Mouse (Mus musculus): Measurements from ENCODE around the gene Atp1a4. TPM values are rescaled to one million over a fixed set of nuclear protein-coding genes. Genes with fewer than 3 reads are reported as not detected.

The Atp1a4 gene
- polyA plus RNA-seq, 1 experiment = 0.08 TPM

GRCm38 (mm10) chr1:172281522-172282254 lies 23.5 kb upstream of the Atp1a4 start:
- no peak for DNase-seq (ENCODE audit: low read depth)
- TF ChIP-seq CTCF (IDR thresholded peaks at IDR 0.05; ENCODE audit: borderline replicate concordance, extremely low read depth, insufficient read depth, insufficient read length) = no peak
- no peak for TF ChIP-seq POLR2A (IDR thresholded peaks at IDR 0.05; ENCODE audit: borderline replicate concordance, extremely low read depth, insufficient read depth, insufficient read length, poor library complexity, severe bottlenecking)

DNA sequence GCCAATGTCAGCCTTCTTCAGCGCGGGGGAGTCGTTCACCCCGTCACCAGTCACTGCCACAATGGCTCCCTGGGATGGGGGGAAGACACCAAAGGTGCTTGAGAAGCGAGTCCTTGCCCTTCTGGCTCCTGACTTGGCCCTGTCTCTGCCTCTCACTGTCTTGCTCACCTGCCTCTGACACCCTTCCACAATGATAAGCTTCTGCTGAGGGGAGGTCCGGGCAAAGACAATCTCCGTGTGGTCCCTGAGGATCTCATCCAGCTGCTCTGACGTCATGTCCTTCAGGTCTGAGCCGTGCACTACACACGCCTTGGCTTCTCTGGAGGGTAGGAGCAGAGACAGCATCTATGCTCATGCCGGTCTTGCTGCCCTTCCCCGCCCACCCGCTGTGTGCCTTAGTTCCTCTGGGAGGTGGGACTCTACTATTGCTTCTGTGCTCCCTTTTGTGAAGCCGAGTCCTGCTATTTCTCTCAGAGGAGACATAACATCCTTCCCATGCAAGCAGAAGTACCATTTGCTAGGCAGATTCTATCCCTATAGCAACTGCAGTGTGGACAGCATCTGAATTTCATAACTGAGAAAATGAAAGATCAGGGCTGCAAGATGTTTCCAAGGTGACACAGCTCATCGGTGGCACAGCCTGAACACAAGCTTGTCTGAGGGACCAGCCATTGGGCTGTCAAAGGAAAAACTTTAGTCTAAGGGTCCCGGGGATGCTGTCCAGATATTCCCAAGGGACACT lies 21.7 kb upstream of the Atp1a4 start:
- TF ChIP-seq CTCF (IDR thresholded peaks at IDR 0.05; ENCODE audit: borderline replicate concordance, extremely low read depth, insufficient read depth, insufficient read length) = no peak
- no peak for TF ChIP-seq POLR2A (IDR thresholded peaks at IDR 0.05; ENCODE audit: borderline replicate concordance, extremely low read depth, insufficient read depth, insufficient read length, poor library complexity, severe bottlenecking)

GRCm38 (mm10) chr1:172278328-172278727 lies 20.1 kb upstream of the Atp1a4 start:
- no peak for DNase-seq (ENCODE audit: low read depth)
- TF ChIP-seq POLR2A (IDR thresholded peaks at IDR 0.05; ENCODE audit: borderline replicate concordance, extremely low read depth, insufficient read depth, insufficient read length, poor library complexity, severe bottlenecking) = no peak
- no peak for TF ChIP-seq CTCF (IDR thresholded peaks at IDR 0.05; ENCODE audit: borderline replicate concordance, extremely low read depth, insufficient read depth, insufficient read length)

More for the DNA sequence above, 21.7 kb upstream of the Atp1a4 start:
- DNase-seq (ENCODE audit: low read depth) = no peak

- TF ChIP-seq POLR2A (IDR thresholded peaks at IDR 0.05; ENCODE audit: borderline replicate concordance, extremely low read depth, insufficient read depth, insufficient read length, poor library complexity, severe bottlenecking) (no peak), CTCF (IDR thresholded peaks at IDR 0.05; ENCODE audit: borderline replicate concordance, extremely low read depth, insufficient read depth, insufficient read length) (no peak)
- DNase-seq (ENCODE audit: low read depth) = no peak
Measured at GRCm38 (mm10) chr1:172277172-172277571, 19.0 kb upstream of the Atp1a4 start.

GRCm38 (mm10) chr1:172274547-172274946 lies 16.3 kb upstream of the Atp1a4 start:
- TF ChIP-seq POLR2A (IDR thresholded peaks at IDR 0.05; ENCODE audit: borderline replicate concordance, extremely low read depth, insufficient read depth, insufficient read length, poor library complexity, severe bottlenecking) (no peak), CTCF (IDR thresholded peaks at IDR 0.05; ENCODE audit: borderline replicate concordance, extremely low read depth, insufficient read depth, insufficient read length) (no peak)
- no peak for DNase-seq (ENCODE audit: low read depth)

GRCm38 (mm10) chr1:172274116-172274515 lies 15.9 kb upstream of the Atp1a4 start:
- TF ChIP-seq POLR2A (IDR thresholded peaks at IDR 0.05; ENCODE audit: borderline replicate concordance, extremely low read depth, insufficient read depth, insufficient read length, poor library complexity, severe bottlenecking) (no peak), CTCF (IDR thresholded peaks at IDR 0.05; ENCODE audit: borderline replicate concordance, extremely low read depth, insufficient read depth, insufficient read length) (no peak)
- no peak for DNase-seq (ENCODE audit: low read depth)

GRCm38 (mm10) chr1:172273386-172273785 lies 15.2 kb upstream of the Atp1a4 start:
- no peak for TF ChIP-seq POLR2A (IDR thresholded peaks at IDR 0.05; ENCODE audit: borderline replicate concordance, extremely low read depth, insufficient read depth, insufficient read length, poor library complexity, severe bottlenecking)
- TF ChIP-seq CTCF (IDR thresholded peaks at IDR 0.05; ENCODE audit: borderline replicate concordance, extremely low read depth, insufficient read depth, insufficient read length) = no peak
- no peak for DNase-seq (ENCODE audit: low read depth)

GRCm38 (mm10) chr1:172271765-172272164 lies 13.6 kb upstream of the Atp1a4 start:
- peak; percentile 86 for DNase-seq (ENCODE audit: low read depth)
- TF ChIP-seq POLR2A (IDR thresholded peaks at IDR 0.05; ENCODE audit: borderline replicate concordance, extremely low read depth, insufficient read depth, insufficient read length, poor library complexity, severe bottlenecking) = no peak
- no peak for TF ChIP-seq CTCF (IDR thresholded peaks at IDR 0.05; ENCODE audit: borderline replicate concordance, extremely low read depth, insufficient read depth, insufficient read length)

- no peak for DNase-seq (ENCODE audit: low read depth)
- TF ChIP-seq CTCF (IDR thresholded peaks at IDR 0.05; ENCODE audit: borderline replicate concordance, extremely low read depth, insufficient read depth, insufficient read length) = no peak
- TF ChIP-seq POLR2A (IDR thresholded peaks at IDR 0.05; ENCODE audit: borderline replicate concordance, extremely low read depth, insufficient read depth, insufficient read length, poor library complexity, severe bottlenecking) = no peak
Measured at GRCm38 (mm10) chr1:172271208-172271607, 13.0 kb upstream of the Atp1a4 start.

GRCm38 (mm10) chr1:172261477-172262078 lies 3.4 kb upstream of the Atp1a4 start, which contains the start of gene Igsf8:
Gene Igsf8, plus strand, starts transcription at chr1:172261641.
- peak; percentile 73 for DNase-seq (ENCODE audit: low read depth)
- no peak for TF ChIP-seq CTCF (IDR thresholded peaks at IDR 0.05; ENCODE audit: borderline replicate concordance, extremely low read depth, insufficient read depth, insufficient read length)
- TF ChIP-seq POLR2A (IDR thresholded peaks at IDR 0.05; ENCODE audit: borderline replicate concordance, extremely low read depth, insufficient read depth, insufficient read length, poor library complexity, severe bottlenecking) = no peak

GRCm38 (mm10) chr1:172247679-172248078 lies 10.5 kb downstream of the Atp1a4 start:
- DNase-seq (ENCODE audit: low read depth) = peak; percentile 64
- TF ChIP-seq CTCF (IDR thresholded peaks at IDR 0.05; ENCODE audit: borderline replicate concordance, extremely low read depth, insufficient read depth, insufficient read length) = peak; percentile 68
- no peak for TF ChIP-seq POLR2A (IDR thresholded peaks at IDR 0.05; ENCODE audit: borderline replicate concordance, extremely low read depth, insufficient read depth, insufficient read length, poor library complexity, severe bottlenecking)

Data from brain, embryonic 14.5 days (tissue).